Mouse (Mus musculus) monocyte, adult 2 months (primary cell): ENCODE measurements around the gene Cryl1.

ENCODE experiments used
- DNase-seq, 2 experiments: peaks; one replicate each; pipeline ENCODE4 v3.0.0; 2022; ENCODE audit warnings: low spot score in 2 of 2, low read depth in 1 of 2

Cryl1 gene

GRCm38 (mm10) chr14:57329600-57329999 is 68.7 kb downstream of the Cryl1 start:
- no peak for DNase-seq

GRCm38 (mm10) chr14:57326771-57327170 is 71.6 kb downstream of the Cryl1 start:
- no peak for DNase-seq

GRCm38 (mm10) chr14:57318812-57319211 is 79.5 kb downstream of the Cryl1 start:
- no peak for DNase-seq

- no peak for DNase-seq
These were observed 81.4 kb downstream of the Cryl1 start for GRCm38 (mm10) chr14:57316662-57317600.

- DNase-seq = no peak
These were observed 82.4 kb downstream of the Cryl1 start for GRCm38 (mm10) chr14:57315976-57316375.

GRCm38 (mm10) chr14:57315551-57315950 is 82.8 kb downstream of the Cryl1 start:
- no peak for DNase-seq

- no peak for DNase-seq
These were observed 96.6 kb downstream of the Cryl1 start for GRCm38 (mm10) chr14:57301600-57302230.

GRCm38 (mm10) chr14:57300530-57300929 is 97.8 kb downstream of the Cryl1 start:
- no peak for DNase-seq

- no peak for DNase-seq
These were observed 100.7 kb downstream of the Cryl1 start for GRCm38 (mm10) chr14:57297672-57298071.

- DNase-seq = no peak
These were observed 106.9 kb downstream of the Cryl1 start for GRCm38 (mm10) chr14:57291399-57291942.

GRCm38 (mm10) chr14:57289105-57289504 is 109.2 kb downstream of the Cryl1 start:
- no peak for DNase-seq

- DNase-seq = no peak
These were observed 114.5 kb downstream of the Cryl1 start for GRCm38 (mm10) chr14:57283816-57284215.

GRCm38 (mm10) chr14:57282591-57282990 is 115.7 kb downstream of the Cryl1 start:
- no peak for DNase-seq

- no peak for DNase-seq
These were observed 117.5 kb downstream of the Cryl1 start for GRCm38 (mm10) chr14:57280835-57281234.

- no peak for DNase-seq
These were observed 121.8 kb downstream of the Cryl1 start for GRCm38 (mm10) chr14:57276481-57277012.

GRCm38 (mm10) chr14:57272341-57272740 is 126.0 kb downstream of the Cryl1 start:
- no peak for DNase-seq

GRCm38 (mm10) chr14:57271861-57272260 is 126.5 kb downstream of the Cryl1 start:
- DNase-seq = no peak

- DNase-seq = no peak
These were observed 129.4 kb downstream of the Cryl1 start for GRCm38 (mm10) chr14:57268900-57269299.

- no peak for DNase-seq
These were observed 130.0 kb downstream of the Cryl1 start for GRCm38 (mm10) chr14:57268344-57268743.

- DNase-seq = no peak
These were observed 134.4 kb downstream of the Cryl1 start for GRCm38 (mm10) chr14:57263943-57264342.

- no peak for DNase-seq
These were observed 139.0 kb downstream of the Cryl1 start for GRCm38 (mm10) chr14:57259341-57259740.

GRCm38 (mm10) chr14:57248661-57249060 is 149.7 kb downstream of the Cryl1 start:
- no peak for DNase-seq
